Mouse (Mus musculus) MEL (cell line): ENCODE data around the gene Urad. TPM values are rescaled to one million over a fixed set of nuclear protein-coding genes. Genes with fewer than 3 reads are reported as not detected.

ENCODE experiments used
- DNase-seq: peaks from one replicate; pipeline ENCODE4 v3.0.0; 2011; ENCODE audit warnings: low read depth, low spot score
- H3K27ac ChIP-seq: 2 replicates; pipeline ENCODE4 v1.5.1; 2012; ENCODE audit warnings: low read depth, mild to moderate bottlenecking, control low read depth, low read length, moderate library complexity; ENCODE audit not compliant: control insufficient read depth
- H3K27me3 ChIP-seq, 2 experiments: fragments of 150-350 bp in 1 of 2; sonication (generic) in 1 of 2; 2 replicates each; pipeline ENCODE4 v1.6.1; 2012; ENCODE audit warnings: low read length in 2 of 2, mild to moderate bottlenecking in 2 of 2, improper control_type of control experiment in 1 of 2, moderate library complexity in 1 of 2; ENCODE audit not compliant: insufficient read depth in 2 of 2, control insufficient read depth in 1 of 2
- H3K36me3 ChIP-seq, 2 experiments: 2 replicates each; pipeline ENCODE4 v1.6.1; 2012 to 2014; ENCODE audit warnings: low read length in 2 of 2, improper control_type of control experiment in 1 of 2, inconsistent platforms in 1 of 2, mild to moderate bottlenecking in 1 of 2; ENCODE audit not compliant: insufficient read depth in 2 of 2, control insufficient read depth in 1 of 2
- H3K4me1 ChIP-seq, 2 experiments: fragments of 150-350 bp in 1 of 2; sonication (generic) in 1 of 2; 2 replicates each; pipeline ENCODE4 v1.6.1; 2012; ENCODE audit warnings: low read length in 2 of 2, improper control_type of control experiment in 1 of 2, mild to moderate bottlenecking in 1 of 2; ENCODE audit not compliant: insufficient read depth in 2 of 2, control insufficient read depth in 1 of 2
- H3K4me3 ChIP-seq, 2 experiments: fragments of 150-350 bp in 1 of 2; sonication (generic) in 1 of 2; 2 replicates each; pipeline ENCODE4 v1.5.1; 2012; ENCODE audit warnings: low read depth in 2 of 2, low read length in 2 of 2, mild to moderate bottlenecking in 2 of 2, moderate library complexity in 2 of 2, control low read depth in 1 of 2, improper control_type of control experiment in 1 of 2; ENCODE audit not compliant: control insufficient read depth in 1 of 2, insufficient read depth in 1 of 2
- H3K79me2 ChIP-seq: 2 replicates; pipeline ENCODE4 v1.6.1; 2012; ENCODE audit warnings: mild to moderate bottlenecking, low read length, moderate library complexity; ENCODE audit not compliant: control insufficient read depth, poor library complexity, insufficient read depth
- H3K9ac ChIP-seq: 2 replicates; pipeline ENCODE4 v1.6.1; 2012; ENCODE audit warnings: low read depth, mild to moderate bottlenecking, control low read depth, low read length, moderate library complexity; ENCODE audit not compliant: control insufficient read depth, poor library complexity, severe bottlenecking
- H3K9me3 ChIP-seq: fragments of 150-350 bp; sonication (generic); replicated peaks from 2 replicates; pipeline ENCODE4 v1.6.1; 2012; ENCODE audit warnings: mild to moderate bottlenecking, low read length, improper control_type of control experiment, moderate library complexity; ENCODE audit not compliant: insufficient read depth
- CHD1 ChIP-seq: IDR thresholded peaks from 2 replicates; pipeline ENCODE4 v1.6.1; 2012; ENCODE audit warnings: low read depth, mild to moderate bottlenecking, inconsistent platforms, low read length, improper control_type of control experiment
- CTCF ChIP-seq, 3 experiments: IDR thresholded peaks in 2 of 3; conservative IDR thresholded peaks in 1 of 3; 2 replicates each; pipeline ENCODE4 v1.5.1; 2011 to 2012; ENCODE audit warnings: low read length in 3 of 3, low read depth in 2 of 3, mild to moderate bottlenecking in 2 of 3, improper control_type of control experiment in 1 of 3, inconsistent platforms in 1 of 3, mixed read lengths in 1 of 3, moderate library complexity in 1 of 3; ENCODE audit not compliant: control insufficient read depth in 1 of 3, insufficient read depth in 1 of 3, poor library complexity in 1 of 3, severe bottlenecking in 1 of 3
- ELF1 ChIP-seq: IDR thresholded peaks from 2 replicates; pipeline ENCODE4 v1.6.1; 2014; ENCODE audit warnings: low read depth, mild to moderate bottlenecking, inconsistent platforms, low read length, improper control_type of control experiment, moderate library complexity
- ETS1 ChIP-seq: IDR thresholded peaks from 2 replicates; pipeline ENCODE4 v1.6.1; 2012; ENCODE audit warnings: low read depth, mild to moderate bottlenecking, inconsistent platforms, low read length, improper control_type of control experiment, moderate library complexity
- GABPA ChIP-seq: IDR thresholded peaks from 2 replicates; pipeline ENCODE4 v1.6.1; 2012; ENCODE audit warnings: low read depth, mild to moderate bottlenecking, inconsistent platforms, low read length, improper control_type of control experiment, moderate library complexity
- HCFC1 ChIP-seq: IDR thresholded peaks from 2 replicates; pipeline ENCODE4 v1.6.1; 2012; ENCODE audit warnings: low read depth, mild to moderate bottlenecking, inconsistent platforms, low read length, improper control_type of control experiment, moderate library complexity
- JUND ChIP-seq: IDR thresholded peaks from 2 replicates; pipeline ENCODE4 v1.6.1; 2011; ENCODE audit warnings: low read depth, mild to moderate bottlenecking, improper control_type of control experiment, low read length
- MAFK ChIP-seq: IDR thresholded peaks from 2 replicates; pipeline ENCODE4 v1.6.1; 2011; ENCODE audit warnings: low read depth, mild to moderate bottlenecking, low read length, improper control_type of control experiment, borderline replicate concordance
- MAZ ChIP-seq: IDR thresholded peaks from 2 replicates; pipeline ENCODE4 v1.6.1; 2012; ENCODE audit warnings: low read depth, mild to moderate bottlenecking, inconsistent platforms, low read length, improper control_type of control experiment
- MEF2A ChIP-seq: IDR thresholded peaks from 2 replicates; pipeline ENCODE4 v1.6.1; 2014; ENCODE audit warnings: low read depth, mild to moderate bottlenecking, inconsistent platforms, low read length, improper control_type of control experiment; ENCODE audit not compliant: poor library complexity, insufficient replicate concordance, severe bottlenecking; ENCODE audit errors: extremely low read depth
- MXI1 ChIP-seq: IDR thresholded peaks from 2 replicates; pipeline ENCODE4 v1.6.1; 2011; ENCODE audit warnings: mild to moderate bottlenecking, low read depth, low read length, improper control_type of control experiment
- MYB ChIP-seq: IDR thresholded peaks from 2 replicates; pipeline ENCODE4 v1.6.1; 2011; ENCODE audit warnings: mild to moderate bottlenecking, low read depth, low read length, improper control_type of control experiment
- MYC ChIP-seq: IDR thresholded peaks from 2 replicates; pipeline ENCODE4 v1.6.1; 2011; ENCODE audit warnings: low read depth, mild to moderate bottlenecking, low read length, improper control_type of control experiment, moderate library complexity
- NELFE ChIP-seq: IDR thresholded peaks from 2 replicates; pipeline ENCODE4 v1.6.1; 2011; ENCODE audit warnings: low read depth, low read length, improper control_type of control experiment
- POLR2A ChIP-seq, 2 experiments: IDR thresholded peaks; 2 replicates each; pipeline ENCODE4 v1.6.1; 2011 to 2012; ENCODE audit warnings: low read length in 2 of 2, mild to moderate bottlenecking in 2 of 2, control low read depth in 1 of 2, improper control_type of control experiment in 1 of 2, low read depth in 1 of 2, moderate library complexity in 1 of 2; ENCODE audit not compliant: control insufficient read depth in 1 of 2, insufficient read depth in 1 of 2, poor library complexity in 1 of 2
- POLR2AphosphoS2 ChIP-seq: IDR thresholded peaks from 2 replicates; pipeline ENCODE4 v1.6.1; 2011; ENCODE audit warnings: low read length, improper control_type of control experiment
- RAD21 ChIP-seq: IDR thresholded peaks from 2 replicates; pipeline ENCODE4 v1.6.1; 2011; ENCODE audit warnings: mild to moderate bottlenecking, low read depth, low read length, improper control_type of control experiment
- RCOR1 ChIP-seq: IDR thresholded peaks from 2 replicates; pipeline ENCODE4 v1.6.1; 2012; ENCODE audit warnings: low read depth, mild to moderate bottlenecking, inconsistent platforms, low read length, improper control_type of control experiment
- SIN3A ChIP-seq: IDR thresholded peaks from 2 replicates; pipeline ENCODE4 v1.6.1; 2012; ENCODE audit warnings: low read length, improper control_type of control experiment, inconsistent platforms
- SMC3 ChIP-seq: IDR thresholded peaks from 2 replicates; pipeline ENCODE4 v1.6.1; 2011; ENCODE audit warnings: low read depth, low read length, improper control_type of control experiment
- TAL1 ChIP-seq: IDR thresholded peaks from 2 replicates; pipeline ENCODE4 v1.6.1; 2012; ENCODE audit warnings: mild to moderate bottlenecking, inconsistent platforms, low read length, moderate library complexity, mixed read lengths
- TBP ChIP-seq: IDR thresholded peaks from 2 replicates; pipeline ENCODE4 v1.8.0; 2011; ENCODE audit warnings: low read depth, low read length, improper control_type of control experiment
- USF1 ChIP-seq: IDR thresholded peaks from 2 replicates; pipeline ENCODE4 v1.6.1; 2014; ENCODE audit warnings: low read depth, mild to moderate bottlenecking, inconsistent platforms, low read length, improper control_type of control experiment, moderate library complexity
- USF2 ChIP-seq, 2 experiments: IDR thresholded peaks; 2 replicates each; pipeline ENCODE4 v1.6.1; 2011 to 2012; ENCODE audit warnings: improper control_type of control experiment in 2 of 2, low read length in 2 of 2, borderline replicate concordance in 1 of 2, inconsistent platforms in 1 of 2, low read depth in 1 of 2, mild to moderate bottlenecking in 1 of 2; ENCODE audit not compliant: insufficient read depth in 1 of 2
- ZKSCAN1 ChIP-seq: IDR thresholded peaks from 2 replicates; pipeline ENCODE4 v1.6.1; 2012; ENCODE audit warnings: low read depth, mild to moderate bottlenecking, inconsistent platforms, low read length, improper control_type of control experiment, moderate library complexity
- polyA plus RNA-seq, 2 experiments: library from polyadenylated mRNA; stranded (reverse) in 1 of 2; unstranded in 1 of 2; fragments of >175 nt in 1 of 2; fragments of >200 nt in 1 of 2; gene quantifications; 2 replicates each; pipeline versions ENCODE4 v1.2.1 to v1.2.4; 2012; ENCODE audit warnings: low replicate concordance in 2 of 2, low read depth in 1 of 2; ENCODE audit not compliant: insufficient read length in 2 of 2, insufficient read depth in 1 of 2, missing spikeins in 1 of 2
- total RNA-seq: library from RNA; depleted of rRNA; stranded (reverse); fragments of 300-350 nt; gene quantifications from 2 replicates; pipeline ENCODE4 v1.2.3, GENCODE M21; 2012

The Urad gene
- total and polyA plus RNA-seq, 3 experiments, result not detected

GRCm38 (mm10) chr5:147312830-147313685, 9.2 kb downstream of the Urad start:
- TF ChIP-seq USF2 (IDR thresholded peaks at IDR 0.05; ENCODE audit: borderline replicate concordance in 1 of 2, insufficient read depth in 1 of 2, low read depth in 1 of 2, low read length in 2 of 2) (no peak), ETS1 (no peak), MYC (no peak), ELF1 (no peak), HCFC1 (no peak), TAL1 (no peak), JUND (no peak), SMC3 (no peak), POLR2A (IDR thresholded peaks at IDR 0.05; ENCODE audit: control insufficient read depth in 1 of 2, insufficient read depth in 1 of 2, low read depth in 1 of 2, low read length in 2 of 2, poor library complexity in 1 of 2) (no peak)
- TF ChIP-seq, all 39 proteins: peak for 0

DNA sequence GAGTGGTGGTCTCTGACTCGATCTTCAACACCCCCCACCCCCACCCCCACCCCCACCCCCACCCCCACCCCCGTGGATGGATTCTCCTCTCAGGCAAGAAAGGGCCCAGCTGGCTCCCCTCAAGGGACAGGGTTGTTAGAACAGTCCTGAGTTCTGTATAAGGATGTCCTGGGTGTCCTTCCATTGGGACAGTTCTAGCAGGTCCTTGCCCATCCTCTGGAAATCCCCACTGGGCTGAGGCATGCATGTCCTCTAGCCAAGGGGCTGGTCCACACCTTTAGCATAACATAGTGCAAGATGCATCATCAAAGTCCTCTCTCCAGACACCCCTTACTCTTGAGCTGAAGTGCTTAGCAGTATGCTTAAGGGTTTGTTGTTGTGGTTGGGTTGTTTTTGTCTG, 12.5 kb downstream of the Urad start:
- Histone ChIP-seq H3K27me3 (no peaks in the 10 kb centered on the region), H3K9me3 (no peaks in the 10 kb centered on the region), H3K4me3 (no peak overlapping the region), H3K79me2 (no peaks in the 10 kb centered on the region), H3K4me1 (no peaks in the 10 kb centered on the region), H3K27ac (no peak overlapping the region), H3K9ac (no peak overlapping the region), H3K36me3 (no peaks in the 10 kb centered on the region)
- DNase-seq, result no peak
- TF ChIP-seq TAL1 (no peak), HCFC1 (no peak), SIN3A (no peak), ELF1 (no peak), ZKSCAN1 (no peak), TBP (no peak), RCOR1 (no peak), NELFE (no peak)

More at GRCm38 (mm10) chr5:147312830-147313685, 9.2 kb downstream of the Urad start:
- Histone ChIP-seq H3K27ac (no peak overlapping the region), H3K79me2 (no peaks in the 10 kb centered on the region), H3K4me3 (no peak overlapping the region), H3K9ac (no peak overlapping the region), H3K36me3 (no peaks in the 10 kb centered on the region), H3K27me3 (no peaks in the 10 kb centered on the region), H3K9me3 (no peaks in the 10 kb centered on the region), H3K4me1 (no peaks in the 10 kb centered on the region)
- no peak for DNase-seq

- no peaks in the 10 kb centered on the region for H3K4me1 ChIP-seq
- no peak overlapping the region for H3K9ac ChIP-seq
- no peaks in the 10 kb centered on the region for H3K27me3 ChIP-seq
- no peaks in the 10 kb centered on the region for H3K9me3 ChIP-seq
- no peaks in the 10 kb centered on the region for H3K36me3 ChIP-seq
- no peaks in the 10 kb centered on the region for H3K79me2 ChIP-seq
- no peak overlapping the region for H3K27ac ChIP-seq
- DNase-seq, result no peak
- no peak overlapping the region for H3K4me3 ChIP-seq
- TF ChIP-seq MEF2A (no peak), MYB (no peak), MXI1 (no peak), CTCF (IDR thresholded peaks at IDR 0.05 in 2 of 3, conservative IDR thresholded peaks at IDR 0.05 in 1 of 3; ENCODE audit: control insufficient read depth in 1 of 3, insufficient read depth in 1 of 3, low read depth in 2 of 3, low read length in 3 of 3, poor library complexity in 1 of 3, severe bottlenecking in 1 of 3) (no peak), CHD1 (no peak), SMC3 (no peak), POLR2AphosphoS2 (no peak), USF1 (no peak), MAFK (no peak), MAZ (no peak), SIN3A (no peak), RAD21 (no peak), GABPA (no peak), MYC (no peak), NELFE (no peak)
These were observed 13.8 kb downstream of the Urad start for GRCm38 (mm10) chr5:147308451-147308850.
